Mouse (Mus musculus): Measurements from ENCODE around the gene Ucp1. TPM values are rescaled to one million over a fixed set of nuclear protein-coding genes. Genes with fewer than 3 reads are reported as not detected.

Gene Ucp1
- polyA plus RNA-seq (2016; fragmentation: Nextera tagmentation; extraction: Ambion mirVana) = not detected in 2 replicates

- H3K36me3 ChIP-seq (replicated peaks) = no peaks in the 10 kb centered on the region
- H3K4me1 ChIP-seq = peaks cover 14% of the 10 kb centered on the region
- no peaks in the 10 kb centered on the region for H3K9me3 ChIP-seq
- peaks cover 37% of the 10 kb centered on the region for H3K27me3 ChIP-seq (ENCODE audit: poor library complexity, severe bottlenecking)
- H3K4me3 ChIP-seq = peak within 1 kb of the TSS; percentile 44
- no peak for DNase-seq (ENCODE audit: extremely low spot score, low spot score)
- WGBS = 4% methylated on average over 20 of the region's 20 CpGs
- H3K27ac ChIP-seq = 0 out of 2 replicates have a peak within 1 kb of the TSS, but pooled peaks have one; percentile 9
These were observed at the start of gene Ucp1 for GRCm38 (mm10) chr8:83290176-83290575. Ucp1 (plus strand) TSS chr8:83290352.

DNA sequence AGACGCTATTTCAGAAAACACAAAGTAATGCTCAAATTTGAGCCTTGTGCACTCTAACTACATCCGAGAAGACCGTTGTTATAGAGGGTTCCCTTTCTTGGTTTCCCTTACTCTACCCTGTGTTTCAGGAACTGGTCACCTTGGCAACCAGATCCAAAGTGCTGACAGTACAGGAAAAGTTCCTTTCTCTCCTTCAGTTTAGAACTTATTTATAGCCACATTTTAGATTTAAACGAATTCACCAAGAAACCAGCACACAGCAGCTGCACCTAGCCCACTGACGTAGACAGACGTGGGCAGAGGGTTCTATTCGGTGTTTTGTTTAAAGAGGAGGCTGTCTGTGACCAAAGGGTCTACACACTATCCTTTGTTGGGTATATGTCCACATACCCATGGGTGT is 46.0 kb upstream of the Ucp1 start:
- Histone ChIP-seq H3K27ac (no peak overlapping the region), H3K9me3 (no peaks in the 10 kb centered on the region), H3K4me1 (no peaks in the 10 kb centered on the region), H3K4me3 (no peak overlapping the region), H3K36me3 (replicated peaks) (peaks cover 40% of the 10 kb centered on the region), H3K27me3 (ENCODE audit: poor library complexity, severe bottlenecking) (no peaks in the 10 kb centered on the region)
- WGBS = 92% methylated on average over 7 of the region's 7 CpGs
- no peak for DNase-seq (ENCODE audit: extremely low spot score, low spot score)

DNA sequence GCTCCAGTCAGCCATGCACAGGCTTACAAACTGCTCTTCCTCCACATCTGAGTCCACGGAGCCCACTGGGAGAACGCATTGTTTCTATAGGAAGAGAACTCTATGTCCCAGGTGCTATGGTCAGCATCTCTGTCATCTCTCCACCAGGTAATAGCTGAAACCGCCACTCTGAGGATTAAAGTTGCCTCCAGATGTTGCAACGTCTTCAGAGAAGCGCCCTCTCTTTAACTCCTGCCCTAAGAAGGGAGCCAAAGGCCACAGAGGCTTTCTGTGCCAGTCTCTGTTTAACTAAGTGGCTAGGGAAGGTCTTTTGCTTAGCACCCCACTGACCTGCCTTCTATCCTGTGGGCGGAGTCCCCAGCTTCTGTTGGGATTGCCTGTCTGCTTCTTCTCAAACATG is 39.3 kb upstream of the Ucp1 start:
- no peak for DNase-seq (ENCODE audit: extremely low spot score, low spot score)
- Histone ChIP-seq H3K27ac (peak overlapping the region; percentile 65), H3K9me3 (no peaks in the 10 kb centered on the region), H3K27me3 (ENCODE audit: poor library complexity, severe bottlenecking) (no peaks in the 10 kb centered on the region), H3K4me1 (peaks cover 30% of the 10 kb centered on the region), H3K4me3 (no peak overlapping the region), H3K36me3 (replicated peaks) (peaks cover 41% of the 10 kb centered on the region)
- WGBS = 84% methylated on average over 6 of the region's 6 CpGs

GRCm38 (mm10) chr8:83251362-83252246 is 38.5 kb upstream of the Ucp1 start:
- H3K9me3 ChIP-seq = no peaks in the 10 kb centered on the region
- no peak overlapping the region for H3K4me3 ChIP-seq
- peak overlapping the region; percentile 79 for H3K27ac ChIP-seq
- peaks cover 30% of the 10 kb centered on the region for H3K4me1 ChIP-seq
- H3K27me3 ChIP-seq (ENCODE audit: poor library complexity, severe bottlenecking) = no peaks in the 10 kb centered on the region
- DNase-seq (ENCODE audit: extremely low spot score, low spot score) = peak; percentile 21
- H3K36me3 ChIP-seq (replicated peaks) = peaks cover 47% of the 10 kb centered on the region
- 58% methylated on average over 14 of the region's 14 CpGs for WGBS

GRCm38 (mm10) chr8:83252791-83253190 is 37.4 kb upstream of the Ucp1 start:
- DNase-seq (ENCODE audit: extremely low spot score, low spot score) = no peak
- Histone ChIP-seq H3K9me3 (no peaks in the 10 kb centered on the region), H3K27me3 (ENCODE audit: poor library complexity, severe bottlenecking) (no peaks in the 10 kb centered on the region), H3K27ac (peak overlapping the region; percentile 79), H3K4me3 (no peak overlapping the region), H3K36me3 (replicated peaks) (peaks cover 47% of the 10 kb centered on the region), H3K4me1 (peaks cover 30% of the 10 kb centered on the region)
- WGBS = 83% methylated on average over 5 of the region's 5 CpGs

DNA sequence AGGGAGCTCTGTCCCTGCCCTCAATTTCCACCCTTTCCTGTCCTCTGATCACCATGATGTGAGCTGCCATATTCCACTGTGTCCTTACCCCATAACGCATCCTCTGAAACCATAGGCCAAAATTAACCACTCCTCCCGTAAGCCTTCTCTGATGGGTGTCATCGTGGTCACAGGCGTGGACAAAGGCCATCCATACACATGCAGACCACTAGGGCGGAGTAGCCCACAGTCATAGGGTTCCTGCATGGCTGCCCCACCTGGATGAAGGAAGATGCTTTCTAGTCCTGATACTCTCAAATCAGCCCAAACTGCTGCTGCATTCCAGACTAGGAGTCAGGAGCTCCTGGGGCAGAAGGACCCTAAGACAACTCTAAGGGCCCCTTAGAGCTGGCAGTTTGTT is 32.5 kb upstream of the Ucp1 start:
- Histone ChIP-seq H3K4me3 (no peak overlapping the region), H3K27ac (no peak overlapping the region), H3K9me3 (no peaks in the 10 kb centered on the region), H3K4me1 (peaks cover 6% of the 10 kb centered on the region), H3K27me3 (ENCODE audit: poor library complexity, severe bottlenecking) (no peaks in the 10 kb centered on the region), H3K36me3 (replicated peaks) (peaks cover 62% of the 10 kb centered on the region)
- 93% methylated on average over 5 of the region's 5 CpGs for WGBS
- DNase-seq (ENCODE audit: extremely low spot score, low spot score) = no peak

DNA sequence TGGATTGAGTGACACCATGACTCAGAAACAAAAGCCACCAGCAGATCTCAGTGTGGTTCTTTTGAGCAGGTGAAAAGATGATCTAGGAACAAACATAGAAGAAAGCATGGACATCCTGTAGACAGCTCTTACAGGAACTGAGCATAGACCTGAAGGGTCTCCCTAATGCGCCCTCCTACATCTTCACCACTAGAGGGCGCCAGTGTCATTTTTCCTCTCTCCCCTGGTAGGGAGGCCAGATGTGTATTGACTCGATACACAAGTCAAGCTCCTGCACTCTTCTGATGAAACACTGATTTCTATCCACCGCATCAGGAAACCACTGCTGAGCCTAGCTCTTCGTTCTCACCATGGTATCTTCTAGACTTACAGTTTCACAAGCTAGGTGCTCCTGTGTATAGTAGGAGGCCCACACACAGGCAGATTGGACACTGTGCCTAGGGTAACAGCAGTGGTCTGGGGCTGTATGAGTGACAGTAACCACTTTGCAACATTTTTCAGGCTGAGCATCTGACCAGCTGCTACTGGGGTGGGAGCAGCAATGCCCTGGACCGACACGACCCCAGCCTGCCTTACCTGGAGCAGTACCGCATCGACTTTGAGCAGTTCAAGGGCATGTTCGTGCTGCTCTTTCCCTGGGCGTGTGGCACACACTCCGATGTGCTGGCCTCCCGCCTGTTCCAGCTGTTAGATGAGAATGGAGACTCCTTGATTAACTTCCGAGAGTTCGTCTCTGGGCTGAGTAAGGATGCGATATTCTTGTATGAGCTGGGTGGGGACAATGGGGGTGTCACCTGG is 29.5 kb upstream of the Ucp1 start:
- WGBS = 71% methylated on average over 16 of the region's 16 CpGs
- Histone ChIP-seq H3K4me1 (no peaks in the 10 kb centered on the region), H3K36me3 (replicated peaks) (peaks cover 54% of the 10 kb centered on the region), H3K27ac (no peak overlapping the region), H3K9me3 (no peaks in the 10 kb centered on the region), H3K27me3 (ENCODE audit: poor library complexity, severe bottlenecking) (no peaks in the 10 kb centered on the region), H3K4me3 (no peak overlapping the region)
- peak; percentile 70 for DNase-seq (ENCODE audit: extremely low spot score, low spot score)

GRCm38 (mm10) chr8:83271172-83271571 is 19.0 kb upstream of the Ucp1 start:
- Histone ChIP-seq H3K4me3 (no peak overlapping the region), H3K4me1 (peaks cover 4% of the 10 kb centered on the region; the same call in 1 of the 2 replicates), H3K27ac (no peak overlapping the region), H3K27me3 (ENCODE audit: poor library complexity, severe bottlenecking) (no peaks in the 10 kb centered on the region), H3K36me3 (replicated peaks) (peaks cover 55% of the 10 kb centered on the region), H3K9me3 (no peaks in the 10 kb centered on the region)
- DNase-seq (ENCODE audit: extremely low spot score, low spot score) = no peak
- 98% methylated on average over 14 of the region's 14 CpGs for WGBS

- DNase-seq (ENCODE audit: extremely low spot score, low spot score) = no peak
- H3K9me3 ChIP-seq = no peaks in the 10 kb centered on the region
- no peaks in the 10 kb centered on the region for H3K27me3 ChIP-seq (ENCODE audit: poor library complexity, severe bottlenecking)
- WGBS = 86% methylated on average over 10 of the region's 10 CpGs
- no peak overlapping the region for H3K4me3 ChIP-seq
- H3K36me3 ChIP-seq (replicated peaks) = peaks cover 42% of the 10 kb centered on the region
- peaks cover 4% of the 10 kb centered on the region; the same call in 1 of the 2 replicates for H3K4me1 ChIP-seq
- H3K27ac ChIP-seq = no peak overlapping the region
These were observed 17.7 kb upstream of the Ucp1 start for GRCm38 (mm10) chr8:83272464-83272863.

- no peak overlapping the region for H3K27ac ChIP-seq
- WGBS = 70% methylated on average over 11 of the region's 11 CpGs
These were observed 15.7 kb upstream of the Ucp1 start for GRCm38 (mm10) chr8:83274470-83274869.

GRCm38 (mm10) chr8:83278431-83278830 is 11.7 kb upstream of the Ucp1 start:
- no peaks in the 10 kb centered on the region for H3K27me3 ChIP-seq (ENCODE audit: poor library complexity, severe bottlenecking)
- H3K9me3 ChIP-seq = no peaks in the 10 kb centered on the region
- H3K4me1 ChIP-seq = peaks cover 4% of the 10 kb centered on the region; the same call in 1 of the 2 replicates
- no peak overlapping the region for H3K27ac ChIP-seq
- no peak overlapping the region for H3K4me3 ChIP-seq
- peaks cover 3% of the 10 kb centered on the region; the same call in 1 of the 2 replicates for H3K36me3 ChIP-seq (replicated peaks)
- no peak for DNase-seq (ENCODE audit: extremely low spot score, low spot score)
- WGBS = 88% methylated on average over 6 of the region's 6 CpGs

More at GRCm38 (mm10) chr8:83274470-83274869, 15.7 kb upstream of the Ucp1 start:
- no peak for DNase-seq (ENCODE audit: extremely low spot score, low spot score)
- Histone ChIP-seq H3K4me1 (peaks cover 4% of the 10 kb centered on the region; the same call in 1 of the 2 replicates), H3K36me3 (replicated peaks) (peaks cover 26% of the 10 kb centered on the region), H3K4me3 (no peak overlapping the region), H3K9me3 (no peaks in the 10 kb centered on the region), H3K27me3 (ENCODE audit: poor library complexity, severe bottlenecking) (no peaks in the 10 kb centered on the region)

DNA sequence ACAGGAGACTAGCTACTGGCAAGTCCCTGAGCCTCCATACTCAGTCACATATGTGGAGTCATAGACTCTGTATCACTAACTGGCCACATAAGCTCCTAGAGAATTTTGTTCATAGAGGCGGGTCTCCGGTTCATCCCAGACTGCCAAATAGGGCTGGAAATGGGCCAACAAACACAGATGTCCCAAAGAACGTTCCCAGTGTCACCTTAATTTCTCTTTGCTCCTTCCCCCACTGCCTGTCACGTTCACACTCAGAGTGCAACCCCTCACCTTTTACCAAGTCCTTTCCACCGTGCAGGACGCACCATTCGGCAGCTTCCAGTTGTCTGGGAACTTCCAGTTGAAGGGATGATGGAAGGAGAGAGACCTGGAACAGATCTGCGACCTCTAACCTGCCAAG is 4.8 kb upstream of the Ucp1 start:
- Histone ChIP-seq H3K36me3 (replicated peaks) (no peaks in the 10 kb centered on the region), H3K4me1 (peaks cover 10% of the 10 kb centered on the region), H3K27me3 (ENCODE audit: poor library complexity, severe bottlenecking) (peaks cover 18% of the 10 kb centered on the region), H3K9me3 (no peaks in the 10 kb centered on the region), H3K4me3 (no peak overlapping the region), H3K27ac (no peak overlapping the region)
- DNase-seq (ENCODE audit: extremely low spot score, low spot score) = no peak
- WGBS = 88% methylated on average over 8 of the region's 8 CpGs

Measured in forebrain, embryonic 10.5 days (tissue).